Mouse (Mus musculus) brain, embryonic 18.5 days (tissue): ENCODE data around the gene 5031439G07Rik.

ENCODE experiments used
- DNase-seq: peaks from one replicate; pipeline ENCODE4 v3.0.0-alpha.2; 2012; ENCODE audit warnings: low read depth, low spot score

Gene 5031439G07Rik

DNA sequence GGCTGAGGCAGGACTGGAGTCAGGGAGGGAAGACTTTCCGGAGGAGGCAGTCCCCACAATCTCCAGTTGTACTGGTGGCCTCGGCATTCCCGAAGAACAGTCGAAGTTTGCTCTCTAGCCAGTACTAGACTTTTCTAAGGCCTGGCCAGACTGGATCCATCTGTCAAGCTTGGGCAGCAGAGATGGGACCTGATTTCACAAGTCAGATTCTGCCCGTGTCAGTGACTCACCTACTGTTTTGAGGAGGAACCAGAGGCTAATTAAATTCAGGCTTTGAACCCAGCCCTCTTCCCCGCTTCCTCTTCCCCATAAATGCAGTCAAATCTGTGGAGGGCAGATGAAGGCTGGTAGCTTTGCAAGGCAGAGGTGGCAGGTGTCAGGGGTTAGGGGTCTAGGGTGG, 6.7 kb upstream of the 5031439G07Rik start:
- DNase-seq, result no peak

GRCm38 (mm10) chr15:84994498-84994897, 6.1 kb upstream of the 5031439G07Rik start:
- no peak for DNase-seq

GRCm38 (mm10) chr15:84989771-84990170, 1.4 kb upstream of the 5031439G07Rik start:
- no peak for DNase-seq

DNA sequence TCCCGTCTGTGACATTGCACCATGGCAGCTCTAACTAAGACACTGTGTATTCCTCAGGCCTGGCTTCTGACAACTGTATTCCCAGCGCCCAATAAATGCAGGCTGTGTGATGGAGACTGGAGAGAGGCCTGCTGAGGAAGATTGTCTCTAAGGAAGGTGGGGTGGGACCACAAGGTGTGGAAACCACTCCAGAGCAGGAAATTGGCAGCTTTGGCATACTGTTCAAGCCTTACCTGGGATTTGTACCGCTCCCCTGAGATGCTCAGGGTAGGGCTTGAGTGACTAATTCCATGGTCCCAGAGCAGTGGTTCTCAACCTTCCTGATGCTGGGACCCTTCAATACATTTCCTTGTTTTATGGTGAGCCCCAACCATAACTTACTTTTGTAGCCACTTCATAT, 747 bp upstream of the 5031439G07Rik start:
- no peak for DNase-seq

GRCm38 (mm10) chr15:84987020-84987815, 1.1 kb downstream of the 5031439G07Rik start:
- no peak for DNase-seq

GRCm38 (mm10) chr15:84986171-84987019, 2.0 kb downstream of the 5031439G07Rik start:
- DNase-seq, result no peak

- no peak for DNase-seq
These were observed 2.7 kb downstream of the 5031439G07Rik start for GRCm38 (mm10) chr15:84985516-84986160.

- DNase-seq, result no peak
These were observed 4.6 kb downstream of the 5031439G07Rik start for GRCm38 (mm10) chr15:84983721-84984120.

DNA sequence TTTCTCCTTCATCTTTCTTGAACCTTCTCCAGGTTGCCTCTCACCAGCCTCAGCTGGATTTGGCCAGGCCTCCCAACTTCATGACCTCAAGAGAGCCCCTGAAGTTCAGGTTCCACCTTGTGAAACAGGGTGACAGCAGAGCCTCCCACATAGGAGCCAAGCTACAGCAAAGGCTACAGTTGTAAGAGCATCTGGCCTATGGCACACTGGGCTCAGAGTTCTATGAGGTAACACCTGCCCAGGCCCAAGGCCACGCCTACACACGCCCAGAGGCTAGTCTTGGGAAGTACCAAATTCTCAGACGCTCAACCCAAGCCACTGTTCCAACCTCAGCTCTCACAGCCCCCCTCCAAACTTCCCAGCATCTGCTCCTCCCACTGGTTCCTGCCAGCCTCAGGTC, 5.5 kb downstream of the 5031439G07Rik start:
- no peak for DNase-seq

DNA sequence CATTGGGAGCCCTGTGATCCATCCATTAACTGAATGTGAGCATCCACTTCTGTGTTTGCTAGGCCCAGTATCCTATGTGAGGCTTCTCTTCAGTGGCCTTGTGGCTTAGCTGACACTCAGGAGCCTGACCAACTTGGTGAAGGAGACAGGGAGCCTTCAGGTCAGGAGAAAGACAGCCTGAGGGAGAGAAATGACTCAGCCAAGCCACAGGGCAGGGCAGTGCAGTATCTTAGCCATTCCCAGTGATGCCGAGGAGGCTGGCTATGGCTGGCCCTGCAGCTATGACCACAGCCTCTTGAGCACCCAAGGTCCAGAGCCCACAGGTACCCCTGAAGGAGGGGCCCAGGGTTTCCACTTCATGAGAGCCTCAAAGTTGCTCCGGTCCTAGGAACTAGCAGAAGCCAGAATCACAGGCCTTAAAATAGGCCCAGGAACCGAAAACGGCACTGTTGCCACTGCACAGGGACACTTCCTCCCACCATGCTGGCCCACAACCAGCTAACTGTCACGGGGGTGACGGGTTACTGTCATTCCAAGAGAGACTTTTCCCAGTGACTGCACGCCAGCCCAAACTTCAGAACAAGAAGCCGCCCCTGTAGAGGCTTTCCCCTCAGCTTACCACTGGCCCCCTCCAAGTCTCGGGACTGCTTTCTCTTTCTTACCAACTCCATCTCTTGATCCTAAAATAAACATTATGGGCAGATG, 6.6 kb downstream of the 5031439G07Rik start:
- no peak for DNase-seq

GRCm38 (mm10) chr15:84975729-84976128, 12.6 kb downstream of the 5031439G07Rik start:
- DNase-seq, result no peak

DNA sequence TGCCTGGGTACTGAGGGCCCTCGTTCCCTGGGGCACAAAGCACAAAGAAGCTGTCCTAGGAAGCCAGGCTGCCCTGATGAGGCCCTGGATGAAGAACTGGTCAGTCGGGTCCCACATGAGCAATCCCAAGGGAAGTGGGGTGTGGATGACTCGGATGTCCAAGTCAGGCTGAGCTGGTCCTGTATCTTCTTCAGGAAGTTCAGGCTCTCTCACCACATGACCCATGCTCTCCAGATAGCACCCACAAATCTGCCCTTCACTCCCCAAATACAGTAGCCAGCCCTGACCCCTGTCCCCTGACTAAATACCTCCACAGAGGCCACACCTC, 14.8 kb downstream of the 5031439G07Rik start:
- no peak for DNase-seq

GRCm38 (mm10) chr15:84972860-84973543, 15.3 kb downstream of the 5031439G07Rik start:
- no peak for DNase-seq

DNA sequence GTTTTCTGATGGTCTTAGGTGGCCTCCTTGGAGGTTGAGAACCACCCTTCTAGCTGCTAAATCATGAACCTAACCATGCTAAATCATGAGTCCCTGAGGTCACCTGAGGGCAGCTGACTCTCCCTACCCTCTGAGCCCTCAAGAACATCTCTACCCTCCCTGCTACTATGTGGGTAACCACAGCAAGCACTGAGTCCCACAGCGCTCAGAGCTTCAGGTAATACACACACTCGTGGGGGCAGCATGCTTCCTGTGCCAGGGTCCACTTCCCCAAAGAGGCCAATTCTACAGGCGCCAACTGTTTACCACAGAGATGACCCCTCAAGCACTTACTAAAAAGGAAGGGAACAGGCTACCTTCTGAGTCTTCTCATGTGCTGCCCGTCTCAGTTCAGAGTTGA, 19.8 kb downstream of the 5031439G07Rik start:
- no peak for DNase-seq

DNA sequence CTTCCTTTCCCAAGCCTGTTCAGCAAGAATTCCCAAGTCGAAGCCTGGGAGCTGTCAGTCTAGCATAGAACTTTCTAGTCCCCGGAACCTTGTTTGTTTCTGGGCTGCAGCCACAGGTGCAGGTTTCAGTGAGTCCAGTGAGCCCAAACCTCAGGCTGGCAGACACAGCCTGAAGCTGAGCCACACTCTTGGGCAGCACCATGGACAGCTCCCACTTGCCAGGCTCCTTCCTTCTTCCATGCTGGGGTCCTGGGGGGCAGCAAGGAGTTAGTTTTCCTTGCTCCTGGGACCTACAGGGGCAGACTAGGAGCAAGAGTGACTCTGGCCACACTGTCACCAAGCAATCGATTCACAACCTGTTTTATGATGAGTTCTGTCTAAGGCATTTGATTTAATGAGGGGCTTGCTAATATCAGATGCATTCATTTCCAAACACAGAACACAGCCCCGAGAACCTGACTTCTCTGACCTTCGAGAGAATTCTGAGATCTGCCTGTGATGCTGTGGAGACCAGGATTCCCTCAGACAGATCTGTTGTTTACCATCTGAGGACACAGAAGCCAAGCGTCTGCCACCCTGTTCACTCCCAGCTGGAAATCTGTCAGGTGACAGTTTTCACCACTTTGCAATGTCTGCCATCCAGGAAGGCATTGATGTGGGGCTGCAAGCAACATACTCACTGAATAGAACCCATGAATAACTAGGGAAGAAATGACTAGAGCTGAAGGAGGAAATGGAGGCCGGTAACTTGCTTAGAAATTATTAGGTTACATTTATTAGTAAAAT, 22.6 kb downstream of the 5031439G07Rik start:
- DNase-seq, result no peak

DNA sequence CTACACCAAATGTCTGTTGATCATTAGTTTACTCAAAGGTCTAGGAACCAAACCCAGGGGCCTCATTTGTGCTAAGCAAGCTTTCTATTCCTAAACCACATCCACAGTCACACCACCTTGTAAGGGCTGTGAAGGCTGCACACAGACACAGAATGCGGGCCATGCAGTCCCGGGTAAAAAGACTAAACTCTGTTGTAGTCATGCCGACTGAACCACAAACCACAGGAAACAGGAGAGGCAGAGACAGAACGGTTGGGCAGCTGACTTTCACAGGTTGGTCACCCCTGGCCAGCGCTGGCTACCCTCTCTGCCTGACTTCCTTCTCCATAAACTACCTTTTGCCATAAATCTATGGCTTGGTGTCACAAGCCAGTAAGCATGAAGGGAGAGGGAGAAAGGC, 23.6 kb downstream of the 5031439G07Rik start:
- DNase-seq, result no peak

GRCm38 (mm10) chr15:84962518-84962917, 25.8 kb downstream of the 5031439G07Rik start:
- DNase-seq, result no peak

GRCm38 (mm10) chr15:84960692-84961091, 27.7 kb downstream of the 5031439G07Rik start:
- DNase-seq, result no peak

- DNase-seq, result no peak
These were observed 28.5 kb downstream of the 5031439G07Rik start for GRCm38 (mm10) chr15:84959891-84960290.

DNA sequence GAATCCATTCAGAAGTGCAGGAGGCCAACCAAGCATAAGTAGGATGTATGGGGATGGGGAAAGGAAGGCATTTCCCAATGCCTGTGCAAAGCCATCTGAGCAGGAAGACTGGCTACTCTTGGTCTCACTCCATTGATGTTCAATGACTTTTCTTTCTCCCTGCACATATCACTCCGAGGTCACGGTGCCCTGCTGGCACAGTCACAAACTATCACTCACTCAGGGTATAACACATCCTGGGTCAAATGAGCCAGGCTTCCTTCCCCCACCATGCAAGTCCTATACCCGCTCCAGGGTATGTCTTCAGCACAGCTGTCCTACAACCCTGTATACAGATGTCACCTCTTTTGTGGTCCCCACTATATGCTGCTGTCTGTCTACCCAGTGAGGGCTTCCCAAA, 30.0 kb downstream of the 5031439G07Rik start:
- no peak for DNase-seq
